Mouse (Mus musculus) ES-CJ7 (cell line): ENCODE data around the gene Csf2rb.
"Not testable (repeated sequence)": the region's sequence is repeated elsewhere in the genome, so short reads cannot be mapped to it uniquely, and the experiment has no call there.

Experiments used
- DNase-seq: peaks from one replicate; pipeline ENCODE4 v3.0.0; 2011; ENCODE audit warnings: low read depth, low spot score

Csf2rb gene

GRCm38 (mm10) chr15:78325671-78326339 is at the start of gene Csf2rb:
Gene Csf2rb (plus strand): TSS chr15:78325752.
- no peak for DNase-seq

GRCm38 (mm10) chr15:78278308-78278707 is 47.2 kb upstream of the Csf2rb start:
- no peak for DNase-seq

GRCm38 (mm10) chr15:78287941-78288340 is 37.6 kb upstream of the Csf2rb start:
- DNase-seq = no peak

DNA sequence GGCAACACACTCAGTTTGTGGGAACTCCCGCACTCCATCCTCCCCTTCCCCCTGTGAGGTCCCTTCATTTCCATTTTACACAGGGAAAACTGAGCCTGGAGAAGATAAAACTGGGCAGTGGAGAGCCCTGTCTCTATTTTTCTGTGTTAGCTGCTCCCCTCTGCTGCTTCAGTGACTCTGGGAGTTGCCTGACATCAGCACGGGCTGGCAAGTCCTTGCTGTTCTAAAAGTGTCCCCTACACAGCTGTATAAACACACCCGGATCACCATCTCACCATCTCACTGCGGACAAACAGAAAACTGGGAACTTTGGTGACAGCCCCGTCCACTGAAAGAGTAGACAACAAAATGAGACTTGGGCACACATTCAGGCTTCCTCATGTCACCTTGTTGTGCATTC is 35.8 kb upstream of the Csf2rb start:
- not testable (repeated sequence) for DNase-seq

- DNase-seq = not testable (repeated sequence)
These were observed 32.3 kb upstream of the Csf2rb start for GRCm38 (mm10) chr15:78293228-78293627.

DNA sequence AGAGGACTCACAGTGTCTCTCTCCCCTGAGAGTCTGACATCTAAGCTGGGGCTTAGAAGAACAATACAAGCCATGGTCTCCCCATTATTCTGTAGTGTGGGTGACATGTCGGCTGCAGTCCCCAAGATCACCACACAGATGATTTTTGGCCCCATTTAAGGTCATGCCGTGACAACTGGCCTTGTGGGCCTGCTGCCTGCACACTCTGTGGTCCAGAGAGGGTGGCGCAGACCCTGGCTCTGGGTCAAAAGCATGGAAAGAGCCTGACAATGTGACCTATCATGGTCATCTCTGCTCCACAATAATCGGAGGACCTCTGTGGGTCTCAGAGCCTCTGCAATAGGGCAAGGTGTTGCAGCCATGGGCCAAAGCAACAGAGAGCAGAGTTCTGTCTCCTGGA is 31.8 kb upstream of the Csf2rb start:
- no peak for DNase-seq

DNA sequence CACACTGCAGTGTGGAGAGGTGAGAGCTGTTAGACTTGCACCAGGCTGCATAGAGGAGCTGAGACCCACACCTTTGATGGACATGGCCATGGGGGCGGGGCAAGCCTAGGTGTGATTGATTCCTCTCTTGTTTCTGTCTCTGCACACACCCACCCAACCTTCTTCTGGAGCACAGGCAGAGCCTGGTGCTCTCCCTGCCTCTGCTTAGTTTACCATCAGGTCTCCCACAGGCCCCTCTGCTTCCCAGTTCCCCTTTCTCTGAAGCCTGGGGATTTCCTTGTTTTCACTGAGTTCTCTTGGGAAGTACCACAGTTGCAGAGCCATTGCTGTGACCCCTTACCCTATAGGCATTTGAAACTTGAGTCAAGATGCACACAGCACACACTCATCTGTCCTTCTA is 27.0 kb upstream of the Csf2rb start:
- DNase-seq = no peak

DNA sequence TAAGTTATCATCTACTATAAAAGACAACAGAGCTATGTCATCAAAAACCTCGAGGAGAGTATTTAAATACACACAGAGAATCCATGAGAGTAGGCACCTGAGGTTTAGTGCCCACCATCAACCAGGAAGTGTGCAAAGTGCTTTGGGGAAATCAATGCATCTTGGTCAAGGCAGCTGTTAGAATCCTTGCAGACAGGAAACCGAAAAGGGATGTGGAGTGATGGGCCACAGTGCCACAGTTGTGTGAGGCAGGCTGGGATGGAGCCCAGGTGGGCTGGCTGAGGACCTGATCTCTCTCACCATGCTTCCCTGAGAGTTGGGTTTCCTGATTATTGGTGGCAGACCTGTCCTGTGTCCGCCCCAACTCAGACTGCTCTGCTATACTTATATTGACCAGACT is 25.9 kb upstream of the Csf2rb start:
- no peak for DNase-seq

DNA sequence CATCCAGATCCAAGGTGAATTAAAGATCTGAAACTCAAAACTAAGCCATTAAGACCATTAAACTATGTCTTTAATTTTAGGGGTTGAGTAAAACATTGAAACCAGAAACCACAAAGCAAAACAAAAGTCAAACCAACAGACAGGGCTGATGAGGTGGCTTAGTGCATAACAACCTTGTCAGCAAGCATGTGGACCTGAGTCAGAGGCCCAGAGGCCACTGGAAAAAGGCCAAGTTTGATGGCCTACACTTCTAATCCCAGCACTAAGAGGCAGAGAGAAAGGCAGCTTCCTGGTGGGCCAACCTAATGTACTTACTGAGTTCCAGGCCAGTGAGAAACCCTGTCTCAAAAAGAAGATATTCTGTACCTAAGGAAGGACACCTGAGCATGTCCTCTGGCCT is 24.8 kb upstream of the Csf2rb start:
- no peak for DNase-seq

DNA sequence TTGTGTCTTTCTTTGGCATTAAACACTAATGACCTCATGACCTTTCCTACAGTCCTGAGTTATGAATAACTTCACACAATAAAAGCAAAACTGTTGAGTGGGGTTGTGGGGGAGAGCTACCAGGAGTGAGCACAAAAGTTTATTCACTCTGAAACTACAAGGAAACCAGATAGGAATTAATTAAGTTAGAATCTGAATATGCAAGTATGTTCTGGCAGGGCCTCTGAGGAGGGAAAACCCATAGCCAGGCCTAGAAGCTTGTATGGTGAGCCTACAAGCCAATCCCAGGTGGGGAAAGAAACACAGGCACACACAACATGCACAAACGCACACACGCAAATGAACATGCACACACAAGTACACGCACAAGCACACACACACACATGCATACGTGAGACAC is 22.8 kb upstream of the Csf2rb start:
- no peak for DNase-seq

GRCm38 (mm10) chr15:78303665-78304233 is 21.8 kb upstream of the Csf2rb start:
- no peak for DNase-seq

DNA sequence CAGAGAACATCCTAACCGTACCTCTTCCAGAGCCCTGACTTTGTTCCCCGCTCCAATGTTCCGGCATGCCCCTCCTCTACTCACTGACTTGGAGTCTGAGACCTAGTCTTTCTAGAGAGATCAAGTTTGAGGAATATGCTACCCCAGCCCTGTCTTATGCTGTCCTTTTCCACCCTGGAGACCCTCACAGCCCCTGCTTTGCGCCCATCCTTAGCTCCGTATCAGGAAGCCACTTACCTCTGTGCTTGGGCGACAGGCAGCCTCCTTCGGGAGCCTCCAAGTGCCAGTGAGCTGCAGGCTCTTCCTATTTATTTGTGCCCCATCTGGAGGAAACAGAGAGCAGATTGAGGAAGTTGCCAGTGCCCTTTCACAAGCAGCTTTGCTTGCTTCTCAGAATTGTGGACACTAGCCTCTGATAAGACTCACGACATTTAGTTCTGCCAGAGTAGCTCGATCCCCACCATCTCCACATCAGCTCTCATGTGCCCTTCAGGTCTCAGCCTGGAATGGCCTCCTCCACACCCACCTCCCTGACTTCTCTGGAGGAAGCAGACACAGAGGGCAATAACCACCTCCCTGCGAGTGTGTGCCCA is 20.1 kb upstream of the Csf2rb start, which contains the start of gene Csf2rb2:
Csf2rb2 (minus strand) TSS at position 381 of the 593 bp plus-strand sequence.
- no peak for DNase-seq

DNA sequence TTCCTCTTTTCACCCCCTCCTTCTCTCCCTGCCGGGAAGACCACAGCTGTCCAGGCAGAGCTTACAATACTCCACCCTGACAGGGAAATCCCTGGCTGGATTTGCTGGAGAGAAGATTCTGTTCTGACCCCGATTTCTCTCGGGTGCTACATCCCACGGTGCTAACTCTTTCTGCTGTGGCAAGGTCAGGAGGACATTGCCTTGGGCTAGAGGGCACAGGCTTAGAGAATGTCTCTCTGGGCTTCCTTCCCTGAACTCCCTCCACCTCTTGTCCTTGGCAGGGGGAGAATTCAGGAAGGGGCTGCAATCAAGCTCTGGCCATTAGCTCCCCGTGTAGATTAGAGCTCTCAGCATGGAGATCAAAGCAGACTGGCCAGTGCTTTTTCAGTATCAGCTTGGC is 15.7 kb upstream of the Csf2rb start:
- no peak for DNase-seq

- no peak for DNase-seq
These were observed 14.6 kb upstream of the Csf2rb start for GRCm38 (mm10) chr15:78310971-78311370.

- DNase-seq = not testable (repeated sequence)
These were observed 12.9 kb upstream of the Csf2rb start for GRCm38 (mm10) chr15:78312421-78313233.

DNA sequence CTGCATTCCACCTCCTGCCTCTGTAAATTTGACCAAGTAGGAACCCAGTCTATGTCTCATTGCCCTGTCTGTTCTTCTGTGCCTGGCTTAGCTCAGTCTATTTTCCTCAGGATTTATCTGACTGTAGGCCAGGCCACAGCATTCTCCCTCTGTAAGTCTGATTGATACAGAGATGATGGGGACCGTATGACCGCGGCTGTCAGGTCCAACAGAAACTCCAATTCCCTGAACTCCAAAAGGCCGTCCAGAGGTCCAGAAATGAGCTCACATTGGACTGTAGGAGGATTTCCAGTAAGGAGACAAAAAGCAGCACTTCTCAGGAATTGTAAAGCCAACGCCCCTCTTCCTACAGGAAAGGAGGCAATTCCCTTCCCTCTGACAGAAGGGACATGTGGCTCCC is 11.9 kb upstream of the Csf2rb start:
- DNase-seq = not testable (repeated sequence)

DNA sequence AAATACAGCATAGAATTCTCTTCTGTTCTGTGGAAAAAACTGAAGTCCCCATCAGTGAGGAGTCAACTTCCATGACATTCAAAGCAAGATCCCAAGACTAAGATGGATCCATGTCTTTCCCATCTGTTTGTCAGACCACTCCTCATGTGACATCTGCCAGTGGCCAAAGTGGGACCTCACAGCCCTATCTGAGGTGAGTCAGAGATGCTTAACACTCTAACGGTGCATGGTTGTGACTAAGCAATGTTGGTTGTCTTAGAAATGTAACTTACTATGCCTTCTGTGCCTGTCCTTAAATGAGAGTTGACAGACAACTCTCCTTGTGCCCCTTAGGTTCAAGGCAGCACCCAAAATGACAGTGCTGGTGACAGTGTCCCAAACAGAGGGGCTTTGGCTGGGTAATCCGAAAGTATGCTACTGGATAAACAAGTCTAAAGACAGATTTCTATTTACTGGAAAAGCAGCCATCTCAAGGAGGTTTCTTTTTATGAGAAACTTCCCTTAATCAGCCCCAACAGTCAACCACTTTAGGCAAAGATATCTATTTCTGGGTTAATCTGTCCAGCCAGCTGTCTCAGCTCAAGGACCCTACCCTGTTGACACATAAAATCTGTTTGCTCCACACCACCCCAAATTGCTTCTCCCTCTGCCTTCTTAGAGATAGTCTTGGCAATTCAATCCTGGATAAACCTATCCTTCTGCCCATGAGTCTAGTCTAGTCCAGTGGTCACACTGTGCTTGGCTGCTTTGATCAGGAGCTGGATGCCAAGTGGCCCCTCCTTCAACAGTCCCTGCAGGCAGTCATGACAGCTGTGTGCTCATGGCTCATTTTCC is 7.0 kb upstream of the Csf2rb start:
- not testable (repeated sequence) for DNase-seq

DNA sequence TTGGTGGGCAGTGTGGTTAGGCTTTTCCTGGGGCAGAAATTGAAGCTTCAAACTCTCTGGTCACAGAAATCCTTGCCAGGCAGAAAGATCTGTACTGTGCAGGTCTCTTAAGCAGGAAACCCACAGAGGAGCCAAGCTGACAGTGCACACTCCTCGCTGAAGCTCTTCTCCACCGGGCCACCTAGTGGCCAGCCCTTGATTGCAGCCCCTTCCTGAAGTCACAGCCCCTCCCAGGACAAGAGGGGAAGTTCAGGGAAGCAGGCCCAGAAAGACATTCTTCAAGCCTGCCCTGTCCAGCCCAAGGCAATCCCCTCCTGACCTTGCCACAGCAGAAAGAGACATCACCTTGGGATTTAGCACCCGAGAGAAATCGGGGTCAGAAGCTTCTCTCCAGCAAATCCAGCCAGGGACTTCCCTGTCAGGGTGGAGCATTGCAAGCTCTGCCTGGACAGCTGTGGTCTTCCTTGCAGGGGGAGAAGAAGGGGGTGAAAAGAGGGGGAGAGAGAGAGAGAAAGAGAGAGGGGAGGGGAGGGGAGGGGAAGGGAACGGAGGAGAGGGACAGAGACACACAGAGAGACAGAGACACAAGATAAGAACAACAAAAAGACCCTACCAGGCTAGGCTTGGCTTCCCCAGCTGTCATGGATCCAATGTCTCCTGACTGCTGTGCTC is 4.6 kb upstream of the Csf2rb start:
- DNase-seq = peak; percentile 45

- DNase-seq = no peak
These were observed 2.2 kb upstream of the Csf2rb start for GRCm38 (mm10) chr15:78323366-78323765.

DNA sequence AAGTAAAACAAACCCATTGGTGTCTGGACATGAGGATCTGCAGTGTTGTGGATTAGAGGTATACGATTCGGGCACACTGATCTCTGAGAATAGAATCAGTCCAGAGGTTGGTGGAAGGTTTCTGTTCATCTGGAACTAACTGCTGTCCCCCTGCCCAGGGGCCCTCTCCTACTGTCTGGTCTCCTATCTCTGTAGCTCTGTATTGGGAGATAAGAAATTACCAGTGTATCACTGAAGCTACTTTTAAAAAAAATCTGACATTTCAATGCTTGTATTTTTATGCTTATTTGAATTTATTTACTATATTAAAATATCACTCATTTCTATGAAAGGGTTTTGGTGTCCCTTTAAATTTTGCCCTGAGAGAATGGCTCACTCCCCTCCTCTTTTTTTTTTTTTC is 1.3 kb upstream of the Csf2rb start:
- DNase-seq = no peak

- no peak for DNase-seq
These were observed 1.2 kb downstream of the Csf2rb start for GRCm38 (mm10) chr15:78326747-78327146.
